Mouse (Mus musculus) MEL (cell line): ENCODE measurements around the gene E2f3.

Experiments
- CHD1 ChIP-seq: IDR thresholded peaks from 2 replicates; pipeline ENCODE4 v1.6.1; 2012; ENCODE audit warnings: low read depth, mild to moderate bottlenecking, inconsistent platforms, low read length, improper control_type of control experiment
- CHD2 ChIP-seq: IDR thresholded peaks from 2 replicates; pipeline ENCODE4 v1.6.1; 2011; ENCODE audit warnings: low read length, improper control_type of control experiment
- CTCF ChIP-seq, 3 experiments: IDR thresholded peaks in 2 of 3; conservative IDR thresholded peaks in 1 of 3; 2 replicates each; pipeline ENCODE4 v1.5.1; 2011 to 2012; ENCODE audit warnings: low read length in 3 of 3, low read depth in 2 of 3, mild to moderate bottlenecking in 2 of 3, improper control_type of control experiment in 1 of 3, inconsistent platforms in 1 of 3, mixed read lengths in 1 of 3, moderate library complexity in 1 of 3; ENCODE audit not compliant: control insufficient read depth in 1 of 3, insufficient read depth in 1 of 3, poor library complexity in 1 of 3, severe bottlenecking in 1 of 3
- EP300 ChIP-seq, 2 experiments: IDR thresholded peaks; 2 replicates each; pipeline ENCODE4 v1.6.1; 2011; ENCODE audit warnings: improper control_type of control experiment in 2 of 2, low read length in 2 of 2, low read depth in 1 of 2, mild to moderate bottlenecking in 1 of 2
- JUND ChIP-seq: IDR thresholded peaks from 2 replicates; pipeline ENCODE4 v1.6.1; 2011; ENCODE audit warnings: low read depth, mild to moderate bottlenecking, improper control_type of control experiment, low read length
- KAT2A ChIP-seq: conservative IDR thresholded peaks from 2 replicates; pipeline ENCODE4 v1.6.1; 2012; ENCODE audit warnings: low read depth, low read length, improper control_type of control experiment, inconsistent platforms
- MAZ ChIP-seq: IDR thresholded peaks from 2 replicates; pipeline ENCODE4 v1.6.1; 2012; ENCODE audit warnings: low read depth, mild to moderate bottlenecking, inconsistent platforms, low read length, improper control_type of control experiment
- POLR2A ChIP-seq, 2 experiments: IDR thresholded peaks; 2 replicates each; pipeline ENCODE4 v1.6.1; 2011 to 2012; ENCODE audit warnings: low read length in 2 of 2, mild to moderate bottlenecking in 2 of 2, control low read depth in 1 of 2, improper control_type of control experiment in 1 of 2, low read depth in 1 of 2, moderate library complexity in 1 of 2; ENCODE audit not compliant: control insufficient read depth in 1 of 2, insufficient read depth in 1 of 2, poor library complexity in 1 of 2
- POLR2AphosphoS2 ChIP-seq: IDR thresholded peaks from 2 replicates; pipeline ENCODE4 v1.6.1; 2011; ENCODE audit warnings: low read length, improper control_type of control experiment
- ZNF384 ChIP-seq: IDR thresholded peaks from 2 replicates; pipeline ENCODE4 v1.6.1; 2012; ENCODE audit warnings: low read depth, mild to moderate bottlenecking, inconsistent platforms, low read length, improper control_type of control experiment

GRCm38 (mm10) chr13:29943541-29944039, 42.3 kb downstream of the E2f3 start:
- TF ChIP-seq POLR2A (IDR thresholded peaks at IDR 0.05; ENCODE audit: control insufficient read depth in 1 of 2, insufficient read depth in 1 of 2, low read depth in 1 of 2, low read length in 2 of 2, poor library complexity in 1 of 2), result no peak
- TF ChIP-seq KAT2A, result no peak
- no peak for TF ChIP-seq EP300 (IDR thresholded peaks at IDR 0.05; ENCODE audit: low read depth in 1 of 2, low read length in 2 of 2)
- TF ChIP-seq CTCF (IDR thresholded peaks at IDR 0.05 in 2 of 3, conservative IDR thresholded peaks at IDR 0.05 in 1 of 3; ENCODE audit: control insufficient read depth in 1 of 3, insufficient read depth in 1 of 3, low read depth in 2 of 3, low read length in 3 of 3, poor library complexity in 1 of 3, severe bottlenecking in 1 of 3), result no peak
- no peak for TF ChIP-seq CHD2
- no peak for TF ChIP-seq JUND
- TF ChIP-seq ZNF384, result no peak
- no peak for TF ChIP-seq MAZ
- TF ChIP-seq CHD1, result no peak
- TF ChIP-seq POLR2AphosphoS2, result no peak
